Mouse (Mus musculus) bone marrow macrophage, adult 2 months (primary cell): Measurements from ENCODE around the gene Traf3ip1.

Experiments
- CTCF ChIP-seq: IDR thresholded peaks from 2 replicates; pipeline ENCODE4 v1.5.1; 2012; ENCODE audit warnings: low read depth, mild to moderate bottlenecking, low read length, moderate library complexity
- POLR2A ChIP-seq: IDR thresholded peaks from 2 replicates; pipeline ENCODE4 v1.6.1; 2012; ENCODE audit warnings: mild to moderate bottlenecking, low read depth, low read length, borderline replicate concordance

DNA sequence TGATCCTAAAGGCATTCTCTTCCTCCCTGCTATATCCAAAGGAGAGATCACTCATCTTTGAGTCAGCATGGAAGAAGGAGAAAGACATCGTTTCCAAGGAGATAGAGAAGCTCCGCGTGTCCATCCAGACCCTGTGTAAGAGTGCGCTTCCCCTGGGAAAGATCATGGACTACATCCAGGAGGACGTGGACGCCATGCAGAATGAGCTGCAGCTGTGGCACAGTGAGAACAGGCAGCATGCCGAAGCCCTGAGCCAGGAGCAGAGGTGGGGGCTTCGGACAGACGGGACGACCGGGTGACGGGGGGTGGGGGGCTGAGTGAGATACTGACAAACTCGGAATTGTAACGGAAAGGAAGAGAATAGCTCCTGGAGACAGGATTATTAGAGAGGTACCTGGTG is 31.4 kb downstream of the Traf3ip1 start:
- TF ChIP-seq CTCF (no peak), POLR2A (no peak)
